Mouse (Mus musculus) midbrain, embryonic 14.5 days (tissue): ENCODE results near the gene Ptpn14. TPM values are rescaled to one million over a fixed set of nuclear protein-coding genes. Genes with fewer than 3 reads are reported as not detected.

Source experiments
- ATAC-seq: fragments of 200-750 bp; cut with Nextera tagmentation; 2 replicates; pipeline ENCODE4 v1.8.0; 2017; ENCODE audit warnings: moderate number of reproducible peaks, moderate library complexity; ENCODE audit not compliant: low FRiP score, low TSS enrichment
- DNase-seq: peaks from one replicate; pipeline ENCODE4 v3.0.0-alpha.2; 2015
- H3K27ac ChIP-seq: fragments of 300-500 bp; sonication (generic); replicated peaks from 2 replicates; pipeline ENCODE4 v1.5.1; 2014; ENCODE audit warnings: mild to moderate bottlenecking, low read depth, low read length, moderate library complexity
- H3K27me3 ChIP-seq: fragments of 300-500 bp; sonication (generic); 2 replicates; pipeline ENCODE4 v1.6.1; 2014; ENCODE audit warnings: low read length, control low read depth, mixed read lengths; ENCODE audit not compliant: control insufficient read depth, insufficient read depth
- H3K36me3 ChIP-seq: fragments of 300-500 bp; sonication (generic); 2 replicates; pipeline ENCODE4 v1.6.1; 2014; ENCODE audit warnings: low read length, control low read depth; ENCODE audit not compliant: control insufficient read depth, insufficient read depth
- H3K4me1 ChIP-seq: fragments of 300-500 bp; sonication (generic); 2 replicates; pipeline ENCODE4 v1.6.1; 2014; ENCODE audit warnings: mild to moderate bottlenecking, antibody characterized with exemption, low read length, control low read depth; ENCODE audit not compliant: control insufficient read depth, insufficient read depth
- H3K4me2 ChIP-seq: fragments of 300-500 bp; sonication (generic); 2 replicates; pipeline ENCODE4 v1.6.1; 2014; ENCODE audit warnings: mild to moderate bottlenecking, low read length, moderate library complexity
- H3K4me3 ChIP-seq: fragments of 300-500 bp; sonication (generic); replicated peaks from 2 replicates; pipeline ENCODE4 v1.5.1; 2014; ENCODE audit warnings: low read depth, low read length
- H3K9ac ChIP-seq: fragments of 300-500 bp; sonication (generic); replicated peaks from 2 replicates; pipeline ENCODE4 v1.6.1; 2014; ENCODE audit warnings: mild to moderate bottlenecking, low read length, moderate library complexity
- H3K9me3 ChIP-seq: fragments of 300-500 bp; sonication (generic); 2 replicates; pipeline ENCODE4 v1.6.1; 2016; ENCODE audit warnings: low read length, control low read depth, mixed read lengths; ENCODE audit not compliant: control insufficient read depth
- WGBS: fragments of 180-500 bp; shearing (Covaris S2); extraction: QIAGEN DNeasy Blood & Tissue Kit; methylation state at CpG from one replicate; pipeline ENCODE4 v1.1.7; 2014; 5-methylcytosine and 5-hydroxymethylcytosine counted together
- polyA plus RNA-seq: library from polyadenylated mRNA; unstranded; fragments of >200 nt; fragmentation: Nextera tagmentation; extraction: Ambion mirVana; gene quantifications from 2 replicates; pipeline ENCODE4 v1.2.1, GENCODE M21; 2014

Gene Ptpn14
- polyA plus RNA-seq, 1 experiment from 2014 or later = 1.7 TPM

- H3K36me3 ChIP-seq = no peaks in the 10 kb centered on the region
- H3K9me3 ChIP-seq = no peaks in the 10 kb centered on the region
- H3K4me2 ChIP-seq = no peak overlapping the region
- 93% methylated on average over 4 of the region's 4 CpGs for WGBS
- H3K4me1 ChIP-seq = no peaks in the 10 kb centered on the region
- H3K27me3 ChIP-seq = no peaks in the 10 kb centered on the region
- H3K9ac ChIP-seq = no peak overlapping the region
- ATAC-seq (no peak), DNase-seq (no peak)
- H3K27ac ChIP-seq = no peak overlapping the region
- H3K4me3 ChIP-seq = no peak overlapping the region
These were observed 74.5 kb downstream of the Ptpn14 start for GRCm38 (mm10) chr1:189802575-189802974.

- no peak overlapping the region for H3K27ac ChIP-seq
- H3K4me2 ChIP-seq = no peak overlapping the region
- DNase-seq (no peak), ATAC-seq (no peak)
- H3K27me3 ChIP-seq = no peaks in the 10 kb centered on the region
- H3K9ac ChIP-seq = no peak overlapping the region
- no peaks in the 10 kb centered on the region for H3K36me3 ChIP-seq
- no peak overlapping the region for H3K4me3 ChIP-seq
- no peaks in the 10 kb centered on the region for H3K9me3 ChIP-seq
- no peaks in the 10 kb centered on the region for H3K4me1 ChIP-seq
- WGBS = 94% methylated on average over 11 of the region's 11 CpGs
These were observed 75.7 kb downstream of the Ptpn14 start for GRCm38 (mm10) chr1:189803742-189804141.

DNA sequence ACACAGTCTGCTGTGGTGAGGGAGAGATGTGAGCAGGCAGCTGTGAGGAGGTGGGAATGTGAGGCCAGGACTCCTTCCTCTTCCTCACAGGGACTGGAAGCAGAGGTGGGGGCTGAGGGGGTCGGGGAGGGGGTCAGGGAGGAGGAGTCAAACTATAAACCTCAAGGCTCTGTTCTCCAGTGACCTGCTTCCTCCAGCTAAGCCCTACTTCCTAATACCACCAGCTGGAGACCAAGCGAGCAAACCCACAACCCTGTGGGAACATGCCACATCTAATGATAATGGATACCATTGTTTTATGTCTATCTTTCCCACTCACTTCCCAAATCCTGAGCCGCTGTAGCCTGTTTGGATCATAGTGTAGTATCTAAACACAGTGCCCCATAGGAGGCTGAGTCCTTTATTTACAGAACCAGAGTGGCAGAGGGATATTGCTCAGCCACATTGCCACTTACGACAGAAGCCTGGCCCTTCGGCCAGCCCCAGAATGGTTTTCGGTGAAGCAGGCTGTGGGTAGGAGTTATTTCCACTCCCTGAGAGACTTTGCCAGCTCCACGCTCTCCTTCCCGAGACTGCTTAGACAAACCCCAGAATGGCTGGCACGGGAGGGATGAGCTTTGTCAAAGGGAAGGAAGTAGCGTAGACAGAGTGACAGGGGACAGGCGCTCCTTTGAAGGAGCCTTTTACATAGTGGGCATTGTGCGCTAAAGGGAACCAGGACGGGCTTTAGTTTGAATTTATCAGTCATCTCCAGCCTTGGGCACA, 78.6 kb downstream of the Ptpn14 start:
- ATAC-seq (no peak), DNase-seq (no peak)
- Histone ChIP-seq H3K27ac (no peak overlapping the region), H3K36me3 (no peaks in the 10 kb centered on the region), H3K27me3 (no peaks in the 10 kb centered on the region), H3K4me1 (no peaks in the 10 kb centered on the region), H3K9ac (no peak overlapping the region), H3K9me3 (no peaks in the 10 kb centered on the region), H3K4me3 (no peak overlapping the region), H3K4me2 (no peak overlapping the region)
- WGBS = 74% methylated on average over 13 of the region's 13 CpGs

DNA sequence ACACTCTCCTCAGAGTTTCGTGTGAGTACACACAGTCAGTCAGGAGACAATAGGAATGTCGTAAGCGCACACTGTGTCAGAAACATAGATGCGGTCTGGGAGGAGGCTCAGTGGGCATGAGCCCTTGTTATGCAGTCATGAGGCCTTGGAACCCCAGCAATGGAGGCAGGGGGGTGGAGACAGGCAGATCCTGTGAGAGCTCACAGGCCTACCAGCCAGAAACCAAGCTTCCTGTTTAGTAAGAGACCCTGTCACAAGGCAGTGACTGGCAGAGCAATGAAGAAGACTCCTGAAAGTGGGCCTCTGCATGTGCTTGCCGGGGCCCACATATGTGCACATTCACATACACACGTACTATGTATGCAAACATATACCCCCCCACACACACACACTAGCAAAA, 79.9 kb downstream of the Ptpn14 start:
- H3K4me1 ChIP-seq = no peaks in the 10 kb centered on the region
- WGBS = 91% methylated on average over 6 of the region's 6 CpGs
- H3K9me3 ChIP-seq = no peaks in the 10 kb centered on the region
- no peak overlapping the region for H3K9ac ChIP-seq
- H3K36me3 ChIP-seq = no peaks in the 10 kb centered on the region
- H3K4me3 ChIP-seq = no peak overlapping the region
- H3K27me3 ChIP-seq = no peaks in the 10 kb centered on the region
- DNase-seq = no peak
- no peak overlapping the region for H3K27ac ChIP-seq
- no peak overlapping the region for H3K4me2 ChIP-seq
- no peak for ATAC-seq

DNA sequence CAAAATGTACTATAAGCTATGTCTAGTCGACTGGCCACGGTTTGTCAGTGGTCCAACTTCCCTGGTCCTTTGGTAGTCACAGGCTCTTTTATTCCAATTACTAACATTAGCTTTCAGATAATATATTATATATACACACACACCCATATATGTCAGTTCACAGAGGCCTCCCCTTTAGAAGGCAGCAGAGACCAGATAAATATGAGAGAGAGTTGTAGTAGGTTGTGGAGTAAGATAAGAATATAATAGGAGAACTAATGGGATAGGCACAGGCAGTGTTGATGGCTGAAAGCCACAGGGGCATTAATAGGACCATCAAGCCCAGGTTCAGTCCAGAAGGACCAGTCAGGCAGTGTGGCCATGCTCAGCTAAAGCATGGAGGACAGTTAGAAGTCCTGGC, 80.4 kb downstream of the Ptpn14 start:
- WGBS = 96% methylated on average over 2 of the region's 2 CpGs
- H3K27ac ChIP-seq = no peak overlapping the region
- no peak for DNase-seq
- ATAC-seq = no peak
- H3K4me1 ChIP-seq = no peaks in the 10 kb centered on the region
- H3K36me3 ChIP-seq = no peaks in the 10 kb centered on the region
- no peaks in the 10 kb centered on the region for H3K27me3 ChIP-seq
- no peak overlapping the region for H3K4me2 ChIP-seq
- H3K9me3 ChIP-seq = no peaks in the 10 kb centered on the region
- no peak overlapping the region for H3K9ac ChIP-seq
- no peak overlapping the region for H3K4me3 ChIP-seq

DNA sequence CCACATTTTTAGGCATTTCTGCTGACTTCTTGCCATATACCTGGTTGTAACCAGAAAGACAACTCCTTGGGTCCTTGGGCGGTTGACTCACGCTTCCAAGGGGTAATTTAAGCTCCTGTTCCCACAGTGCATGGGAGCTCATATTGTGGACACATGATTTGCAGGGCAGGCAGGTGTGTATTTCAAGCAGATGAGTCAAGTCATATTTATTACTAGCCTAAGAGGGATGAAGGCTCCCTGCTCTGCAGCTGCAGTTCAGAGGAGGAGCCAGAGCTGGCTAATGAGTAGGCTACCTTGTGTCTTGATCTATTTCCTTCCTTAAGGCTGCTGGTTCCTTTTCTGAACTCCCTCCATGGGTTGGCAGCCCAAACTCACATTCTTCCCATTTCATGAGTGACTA, 83.7 kb downstream of the Ptpn14 start:
- no peak for ATAC-seq
- 94% methylated on average over 2 of the region's 2 CpGs for WGBS

DNA sequence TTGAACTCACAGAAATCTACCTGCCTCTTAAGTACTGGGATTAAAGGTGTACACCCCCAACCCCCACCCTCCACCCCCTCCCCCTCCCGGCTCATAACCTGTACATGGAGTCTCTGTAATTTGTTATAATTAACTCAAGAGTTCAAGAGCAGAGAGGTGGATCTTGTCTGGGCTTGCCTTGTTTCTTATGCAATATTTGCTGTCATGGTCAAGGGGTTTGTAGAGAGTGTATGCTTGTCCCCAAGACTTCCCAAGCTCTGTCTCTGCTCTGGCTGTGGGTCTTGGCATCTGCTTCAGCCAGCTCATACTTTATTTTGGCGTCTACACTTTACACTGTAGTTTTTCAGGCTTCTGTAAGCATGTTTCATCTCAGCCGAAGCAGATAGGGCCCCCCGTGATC, 86.3 kb downstream of the Ptpn14 start:
- no peak overlapping the region for H3K27ac ChIP-seq
- WGBS = 90% methylated on average over 4 of the region's 4 CpGs
- ATAC-seq = no peak

More for the DNA sequence above, 83.7 kb downstream of the Ptpn14 start:
- DNase-seq = no peak
- no peak overlapping the region for H3K4me2 ChIP-seq
- no peaks in the 10 kb centered on the region for H3K9me3 ChIP-seq
- no peaks in the 10 kb centered on the region for H3K36me3 ChIP-seq
- H3K4me3 ChIP-seq = no peak overlapping the region
- H3K27me3 ChIP-seq = no peaks in the 10 kb centered on the region
- H3K4me1 ChIP-seq = no peaks in the 10 kb centered on the region
- no peak overlapping the region for H3K27ac ChIP-seq
- no peak overlapping the region for H3K9ac ChIP-seq

GRCm38 (mm10) chr1:189817089-189817488, 89.0 kb downstream of the Ptpn14 start:
- ATAC-seq (no peak), DNase-seq (no peak)
- Histone ChIP-seq H3K4me2 (no peak overlapping the region), H3K4me3 (no peak overlapping the region), H3K27me3 (no peaks in the 10 kb centered on the region), H3K4me1 (no peaks in the 10 kb centered on the region), H3K9ac (no peak overlapping the region), H3K9me3 (no peaks in the 10 kb centered on the region), H3K36me3 (no peaks in the 10 kb centered on the region), H3K27ac (no peak overlapping the region)
- 88% methylated on average over 8 of the region's 8 CpGs for WGBS

More for the DNA sequence above, 86.3 kb downstream of the Ptpn14 start:
- no peaks in the 10 kb centered on the region for H3K27me3 ChIP-seq
- H3K9me3 ChIP-seq = no peaks in the 10 kb centered on the region
- H3K9ac ChIP-seq = no peak overlapping the region
- no peaks in the 10 kb centered on the region for H3K4me1 ChIP-seq
- no peak overlapping the region for H3K4me3 ChIP-seq
- no peak for DNase-seq
- H3K36me3 ChIP-seq = no peaks in the 10 kb centered on the region
- H3K4me2 ChIP-seq = no peak overlapping the region

- Histone ChIP-seq H3K27ac (no peak overlapping the region), H3K27me3 (no peaks in the 10 kb centered on the region), H3K9ac (no peak overlapping the region), H3K4me3 (no peak overlapping the region), H3K36me3 (no peaks in the 10 kb centered on the region), H3K9me3 (no peaks in the 10 kb centered on the region), H3K4me2 (no peak overlapping the region), H3K4me1 (no peaks in the 10 kb centered on the region)
- DNase-seq (no peak), ATAC-seq (no peak)
- WGBS = 90% methylated on average over 9 of the region's 9 CpGs
These were observed 89.7 kb downstream of the Ptpn14 start for GRCm38 (mm10) chr1:189817810-189818209.
